Mouse (Mus musculus): ENCODE results near the gene Kdelc1.

Kdelc1 gene

DNA sequence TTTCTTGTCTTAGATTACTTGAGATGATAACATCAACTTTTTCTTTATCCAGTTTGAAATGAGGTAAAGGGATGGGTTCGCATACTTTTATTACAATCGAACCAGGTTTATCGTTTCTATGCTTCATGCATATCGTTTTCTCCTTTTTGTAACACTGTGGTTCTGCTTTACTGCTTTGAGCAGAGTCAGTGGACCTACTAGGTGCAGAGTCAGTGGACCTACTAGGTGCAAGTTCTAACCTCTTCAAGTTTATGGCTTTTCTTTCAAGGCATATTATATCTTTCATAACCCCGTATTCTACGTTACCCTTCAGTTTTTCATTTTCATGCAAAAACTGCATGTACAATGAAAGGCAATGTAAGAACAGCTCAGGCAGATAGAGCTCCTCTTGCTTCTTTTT, 55.2 kb downstream of the Kdelc1 start:
- DNase-seq (ENCODE audit: low spot score), result no peak

- DNase-seq (ENCODE audit: low spot score), result no peak
These were observed 56.8 kb downstream of the Kdelc1 start, which contains the start of gene Gm8251 for GRCm38 (mm10) chr1:44061836-44062235. Gm8251 (minus strand) TSS chr1:44061936.

DNA sequence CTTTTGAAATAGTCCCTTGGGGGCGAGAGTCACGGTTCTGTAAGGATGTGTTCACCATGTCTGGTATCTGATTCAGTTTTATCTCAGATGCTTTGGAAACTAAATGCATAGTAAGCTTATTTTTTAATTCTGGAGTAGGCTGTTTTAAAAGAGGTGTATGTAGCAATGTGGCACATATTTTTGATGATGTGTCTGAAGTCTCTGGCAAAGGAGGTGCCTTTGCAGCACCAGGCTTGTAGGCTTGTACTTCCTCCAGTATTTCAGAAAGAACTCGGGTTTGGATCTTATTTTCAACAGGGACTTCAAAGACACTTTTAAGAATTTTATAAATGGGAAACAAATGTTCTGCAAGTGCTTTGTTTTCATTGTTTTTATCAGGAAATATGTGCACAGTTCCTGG, 60.8 kb downstream of the Kdelc1 start:
- no peak for DNase-seq (ENCODE audit: low spot score)
